Mouse (Mus musculus) brain, embryonic 18.5 days (tissue): ENCODE data around the gene Mrpl52.

Source experiments
- DNase-seq: peaks from one replicate; pipeline ENCODE4 v3.0.0-alpha.2; 2012; ENCODE audit warnings: low read depth, low spot score

Gene Mrpl52

GRCm38 (mm10) chr14:54412000-54412576 lies 14.6 kb upstream of the Mrpl52 start:
- no peak for DNase-seq

DNA sequence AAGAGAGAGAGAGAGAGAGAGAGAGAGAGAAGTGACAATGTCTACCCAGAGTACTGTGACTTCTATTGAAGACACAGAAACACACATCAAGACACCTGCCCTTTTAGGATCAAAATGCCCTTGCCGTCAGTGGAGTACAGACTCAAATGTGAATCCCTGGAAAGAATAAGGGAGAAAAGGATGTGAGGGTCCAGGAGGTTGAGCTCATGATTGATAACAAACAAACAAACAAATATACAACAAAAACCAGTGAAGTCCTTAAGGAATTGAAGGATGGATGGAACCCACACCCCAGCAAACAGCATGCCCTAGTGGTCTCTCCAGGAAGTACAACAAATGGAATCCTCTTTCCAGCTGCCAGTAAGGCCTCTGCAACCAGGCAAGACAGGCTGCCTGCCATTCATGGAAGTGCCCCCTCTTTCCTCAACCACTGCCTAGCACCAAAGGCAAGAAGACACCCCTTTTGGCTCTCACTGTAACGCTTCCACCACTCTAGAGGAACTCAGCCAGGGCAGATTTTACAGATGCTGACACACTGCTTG lies 14.0 kb upstream of the Mrpl52 start:
- no peak for DNase-seq

GRCm38 (mm10) chr14:54413877-54414700 lies 12.6 kb upstream of the Mrpl52 start:
- no peak for DNase-seq

- no peak for DNase-seq
These were observed 11.3 kb upstream of the Mrpl52 start for GRCm38 (mm10) chr14:54415241-54416020.

DNA sequence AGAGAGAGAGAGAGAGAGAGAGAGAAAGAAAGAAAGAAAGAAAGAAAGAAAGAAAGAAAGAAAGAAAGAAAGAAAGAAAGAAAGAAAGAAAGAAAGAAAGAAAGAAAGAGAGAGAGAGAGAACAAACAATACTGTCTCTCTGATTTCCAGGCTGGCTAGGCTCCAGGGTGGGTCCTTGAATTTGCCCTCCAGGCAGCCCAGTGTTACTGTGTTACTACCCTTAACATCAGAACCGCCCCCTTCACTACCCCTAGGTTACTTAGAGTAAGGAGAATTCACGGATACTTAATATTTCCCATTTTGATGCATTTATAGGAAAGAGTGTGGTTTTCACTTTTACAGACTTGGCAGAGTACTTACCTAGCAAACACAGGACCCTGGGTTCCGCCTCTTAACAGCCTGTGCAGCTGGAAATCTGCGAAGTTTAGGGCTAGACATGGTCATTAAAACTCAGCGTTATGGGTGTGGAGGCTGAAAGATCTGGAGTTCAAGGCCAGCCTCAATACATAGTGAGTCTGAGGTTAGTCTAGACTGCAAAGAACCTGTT lies 10.4 kb upstream of the Mrpl52 start:
- no peak for DNase-seq

- DNase-seq: no peak
These were observed 9.9 kb upstream of the Mrpl52 start for GRCm38 (mm10) chr14:54416830-54417229.

DNA sequence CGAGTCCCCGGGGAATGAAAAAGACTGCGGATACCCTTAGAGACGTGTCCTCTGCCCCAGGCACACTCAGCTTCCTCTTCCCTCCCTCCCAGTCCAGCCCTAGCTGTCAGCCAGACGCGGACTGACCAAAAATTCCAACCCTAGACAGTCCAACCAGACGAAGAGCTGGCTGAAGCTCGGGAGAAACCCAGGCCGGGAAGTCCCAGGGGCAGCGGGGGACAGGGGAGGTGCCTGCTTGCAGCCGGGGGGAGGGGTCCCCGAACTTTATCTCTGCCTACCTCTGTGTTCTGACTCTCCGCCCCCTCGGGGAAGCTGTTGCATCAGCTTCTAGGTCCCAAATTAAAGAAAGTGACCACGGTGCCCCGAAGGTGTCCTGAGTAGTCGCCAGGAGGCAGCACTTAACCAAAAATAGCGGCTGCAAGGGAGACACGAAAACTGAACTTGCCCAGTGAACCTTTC lies 9.1 kb upstream of the Mrpl52 start, which contains the start of gene Slc7a7:
TSS of gene Slc7a7 (minus strand) at position 158 of the 459 bp plus-strand sequence.
- DNase-seq: no peak

DNA sequence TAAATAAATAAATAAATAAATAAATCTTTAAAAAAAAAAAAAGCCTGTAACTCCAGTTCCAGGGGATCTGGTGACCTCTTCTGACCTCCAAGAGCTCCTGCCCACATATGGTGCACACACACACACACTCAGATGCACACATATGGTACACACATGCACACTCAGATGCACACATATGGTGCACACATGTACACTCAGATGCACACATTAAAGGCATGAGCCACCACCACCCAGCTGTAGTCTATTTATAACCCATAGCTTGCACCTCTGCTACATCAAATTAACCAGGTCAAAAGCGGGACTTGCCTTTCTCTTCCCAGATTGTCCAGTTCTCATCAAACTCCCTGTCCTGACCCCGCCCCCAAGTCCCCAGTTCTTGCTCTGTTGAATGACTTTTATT lies 5.7 kb upstream of the Mrpl52 start:
- DNase-seq: no peak

DNA sequence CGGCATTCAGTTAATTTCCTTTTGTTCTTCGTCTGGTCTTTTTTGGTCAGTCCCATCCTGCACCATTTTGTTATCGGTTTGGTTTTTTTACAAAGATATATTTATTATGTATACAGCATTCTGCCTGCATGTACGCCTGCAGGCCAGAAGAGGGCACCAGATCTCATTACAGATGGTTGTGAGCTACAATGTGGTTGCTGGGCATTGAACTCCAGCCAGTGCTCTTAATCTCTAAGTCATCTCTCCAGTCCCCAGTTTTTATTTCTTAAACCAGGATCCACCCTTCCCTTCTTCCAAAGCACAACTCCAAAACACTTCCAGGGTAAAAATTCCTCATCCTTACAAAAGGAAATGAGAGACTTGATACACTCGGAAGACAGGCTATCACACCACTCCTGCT lies 3.3 kb upstream of the Mrpl52 start:
- no peak for DNase-seq

GRCm38 (mm10) chr14:54424634-54425033 lies 2.1 kb upstream of the Mrpl52 start:
- DNase-seq: no peak

GRCm38 (mm10) chr14:54425540-54425939 lies 1.2 kb upstream of the Mrpl52 start:
- DNase-seq: no peak

DNA sequence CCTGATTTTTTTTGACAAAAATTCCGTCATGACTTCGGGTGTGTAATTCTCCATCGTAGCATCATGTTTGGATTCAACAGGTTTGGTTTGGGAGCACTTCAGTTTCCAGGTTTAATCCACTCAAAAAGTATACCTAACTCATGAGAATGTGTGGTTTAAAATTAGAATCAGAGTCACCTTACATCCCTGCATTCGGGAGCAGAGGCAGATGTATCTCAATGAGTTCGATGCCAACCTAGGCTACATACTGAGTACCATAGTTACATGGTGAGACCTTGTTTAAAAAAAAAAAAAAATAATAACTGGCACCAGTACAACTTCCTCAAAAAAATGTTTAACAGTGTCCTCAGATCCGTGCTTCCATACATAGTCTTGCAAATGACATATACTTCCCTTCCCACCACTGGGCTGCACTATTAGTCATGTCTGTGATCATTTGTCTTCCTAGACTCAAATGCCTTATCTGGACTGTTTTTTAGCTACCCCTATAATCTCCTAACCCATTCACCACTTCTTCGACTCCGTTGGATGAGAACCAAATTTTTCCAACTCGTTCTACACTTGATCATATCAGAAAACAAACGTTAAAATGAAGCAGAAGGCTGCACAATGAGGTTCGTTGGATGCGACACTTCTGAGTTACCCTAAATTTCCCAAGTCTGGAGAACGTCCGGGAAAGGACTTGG lies 563 bp upstream of the Mrpl52 start:
- no peak for DNase-seq

DNA sequence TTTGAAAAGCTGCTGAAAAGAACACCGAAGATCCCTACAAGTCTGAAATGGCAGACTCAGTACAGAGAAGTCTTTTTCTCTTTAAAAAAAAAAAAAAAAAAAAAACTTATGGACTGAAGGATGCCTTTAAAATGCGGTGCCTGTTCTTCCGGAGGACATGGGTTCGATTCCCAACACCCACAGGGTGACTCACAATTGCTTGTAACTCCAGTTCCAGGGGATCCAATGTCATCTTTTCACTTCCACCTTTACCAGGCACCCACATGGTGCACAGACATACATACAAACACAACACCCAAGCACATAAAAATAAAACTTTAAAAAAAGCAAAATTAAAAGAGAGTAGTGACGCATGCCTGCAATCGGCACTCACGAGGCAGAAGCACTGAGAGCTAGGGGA lies 987 bp downstream of the Mrpl52 start:
- DNase-seq: no peak

DNA sequence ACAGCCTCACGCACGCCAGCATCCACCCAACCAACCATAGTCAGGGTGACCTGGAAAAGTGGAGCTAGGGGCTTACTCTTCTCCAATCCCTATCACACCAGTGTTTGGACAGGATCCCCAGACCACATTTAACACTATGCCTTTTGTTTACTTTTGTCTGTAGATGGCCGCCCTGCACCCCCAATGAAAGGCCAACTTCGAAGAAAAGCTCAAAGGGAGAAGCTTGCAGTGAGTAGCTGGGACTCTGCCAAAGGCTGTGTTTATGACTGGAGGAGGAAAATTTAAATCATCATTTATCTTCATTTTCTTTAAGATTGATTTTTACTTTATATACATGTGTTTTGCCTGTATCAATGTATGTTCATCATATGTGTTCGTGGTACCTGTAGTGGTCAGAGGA lies 1.7 kb downstream of the Mrpl52 start:
- DNase-seq: no peak

GRCm38 (mm10) chr14:54429332-54430093 lies 2.8 kb downstream of the Mrpl52 start:
- no peak for DNase-seq

DNA sequence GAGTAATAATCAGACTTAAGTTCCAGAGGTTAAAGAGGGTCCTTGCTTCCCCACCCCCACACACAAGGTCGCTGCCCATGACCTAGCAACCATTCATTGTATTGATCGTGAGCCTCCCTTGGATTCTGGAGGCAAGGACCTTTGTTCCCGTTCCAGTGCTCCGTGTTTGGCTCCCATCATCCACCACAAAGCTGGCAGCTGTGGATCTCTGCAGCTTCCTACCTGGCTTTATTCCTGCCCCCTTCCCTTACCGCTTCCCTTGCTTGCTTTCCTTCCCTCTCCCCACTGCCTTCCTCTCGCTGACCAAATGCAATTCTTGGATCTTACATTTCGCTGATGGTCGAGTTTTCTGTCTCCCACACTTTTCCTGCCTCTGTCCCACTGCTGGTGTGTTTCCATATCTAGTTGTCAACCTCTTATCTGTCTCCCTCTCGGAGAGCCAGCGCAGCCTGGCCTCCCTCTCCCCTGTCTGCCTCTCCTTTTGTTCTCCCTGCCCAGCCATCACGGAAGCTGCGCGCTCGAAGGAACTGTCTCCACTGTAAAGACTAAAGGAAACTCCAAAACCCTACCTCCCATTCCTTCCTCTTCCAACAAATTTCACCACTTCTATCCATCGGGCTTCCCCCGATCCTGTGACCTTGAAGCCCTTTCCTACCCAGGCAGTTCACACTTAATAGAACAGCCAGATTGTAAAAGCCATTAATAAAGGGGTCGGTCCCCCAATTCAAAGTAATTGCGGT lies 3.9 kb downstream of the Mrpl52 start:
- DNase-seq: no peak

DNA sequence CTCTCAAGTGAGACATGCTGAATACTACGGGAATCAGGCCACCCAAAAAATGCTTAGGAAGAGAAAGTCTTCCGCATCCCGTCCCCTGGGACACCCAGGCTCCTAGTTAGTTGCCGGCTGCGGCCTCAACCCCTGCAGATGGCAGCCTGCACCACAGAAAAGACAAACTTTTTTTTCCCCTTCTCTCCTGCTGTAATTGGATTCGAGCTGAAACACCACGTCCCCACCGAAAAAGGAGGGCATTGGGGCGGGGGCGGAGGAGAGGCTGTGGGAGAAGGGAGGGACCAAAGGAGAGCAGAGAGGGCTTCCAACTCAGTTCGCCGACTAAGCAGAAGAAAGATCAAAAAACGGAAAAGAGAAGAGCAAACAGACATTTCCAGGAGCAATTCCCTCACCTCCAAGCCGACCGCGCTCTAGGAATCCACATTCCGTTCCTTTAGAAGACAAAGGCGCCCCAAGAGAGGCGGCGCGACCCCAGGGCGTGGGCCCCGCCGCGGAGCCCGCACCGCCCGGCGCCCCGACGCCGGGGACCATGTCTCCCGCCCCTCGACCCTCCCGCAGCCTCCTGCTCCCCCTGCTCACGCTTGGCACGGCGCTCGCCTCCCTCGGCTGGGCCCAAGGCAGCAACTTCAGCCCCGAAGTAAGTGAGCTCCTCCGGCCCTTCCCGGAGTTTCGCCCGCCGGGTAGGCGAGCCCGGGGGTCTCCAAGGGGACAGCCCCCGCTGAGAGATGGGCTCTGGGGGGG lies 4.8 kb downstream of the Mrpl52 start, which contains the start of gene Mmp14:
TSS of gene Mmp14 (plus strand) at position 279 of the 744 bp plus-strand sequence.
- DNase-seq: no peak

DNA sequence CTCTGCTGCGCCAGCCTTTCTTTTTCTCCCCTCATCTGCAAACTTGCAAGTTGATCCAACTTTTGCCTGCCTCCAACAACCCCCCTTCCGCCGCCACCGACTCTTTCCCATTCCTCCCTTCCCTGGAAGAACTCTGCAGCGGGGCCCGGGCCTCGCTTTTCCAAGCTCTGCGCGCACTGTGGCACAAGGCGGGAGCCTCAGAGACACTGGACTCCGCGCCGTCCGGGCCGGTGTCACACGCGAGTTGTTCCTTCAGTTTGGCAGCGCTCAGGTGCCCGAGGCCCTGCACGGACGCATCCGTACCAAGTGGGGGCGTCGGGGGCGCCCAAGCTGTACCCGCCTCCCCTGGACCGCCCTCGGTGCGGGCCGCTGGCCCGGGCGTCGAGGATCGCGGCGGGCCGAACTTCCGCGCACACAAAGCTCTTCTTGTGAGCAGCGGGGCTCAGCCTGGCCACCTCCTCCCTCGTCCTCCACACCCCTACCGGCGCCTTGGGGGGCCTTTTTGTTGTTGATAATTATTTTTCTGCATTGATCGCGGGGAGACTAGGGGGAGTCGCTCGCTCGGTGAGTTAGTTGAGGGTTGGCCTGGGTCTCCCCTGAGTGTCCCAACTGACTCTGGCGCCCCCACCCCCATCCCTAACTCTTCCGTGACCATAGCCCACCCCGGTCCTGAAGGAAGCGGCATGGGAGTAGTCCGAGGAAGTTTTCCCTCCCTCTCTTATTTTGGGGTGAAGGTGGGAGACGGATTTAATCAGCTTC lies 5.5 kb downstream of the Mrpl52 start:
- no peak for DNase-seq
